ENCODE assay signal across 6 mouse cellular contexts in genomic region chr11:5934531-5934930, GRCm38 (mm10). TPM values are rescaled to one million over a fixed set of nuclear protein-coding genes. Genes with fewer than 3 reads are reported as not detected.
"Had no signal": no experiment of that assay in that cellular context is flagged by ENCODE, and none has a peak within 500 bp of the region (broad histone marks: within the 10 kb centered on the region; RNA-seq: fewer than 3 reads in every experiment).

No protein-coding gene starts in this region.

RNA-seq across cellular contexts. Expression of gene Gck, which starts 15.3 kb away (rescaled TPM):
- polyA plus RNA-seq: macrophage had no signal

RNA-seq across cellular contexts. Expression of gene Myl7, which starts 35.9 kb away (rescaled TPM):
- polyA plus RNA-seq: macrophage; midbrain, embryonic 14.5 days; midbrain, embryonic 15.5 days; midbrain, embryonic 16.5 days; midbrain, postnatal 0 days; myocyte had no signal
